Comparison of ENCODE assay signal across 9 mouse cellular contexts in the genomic region with DNA sequence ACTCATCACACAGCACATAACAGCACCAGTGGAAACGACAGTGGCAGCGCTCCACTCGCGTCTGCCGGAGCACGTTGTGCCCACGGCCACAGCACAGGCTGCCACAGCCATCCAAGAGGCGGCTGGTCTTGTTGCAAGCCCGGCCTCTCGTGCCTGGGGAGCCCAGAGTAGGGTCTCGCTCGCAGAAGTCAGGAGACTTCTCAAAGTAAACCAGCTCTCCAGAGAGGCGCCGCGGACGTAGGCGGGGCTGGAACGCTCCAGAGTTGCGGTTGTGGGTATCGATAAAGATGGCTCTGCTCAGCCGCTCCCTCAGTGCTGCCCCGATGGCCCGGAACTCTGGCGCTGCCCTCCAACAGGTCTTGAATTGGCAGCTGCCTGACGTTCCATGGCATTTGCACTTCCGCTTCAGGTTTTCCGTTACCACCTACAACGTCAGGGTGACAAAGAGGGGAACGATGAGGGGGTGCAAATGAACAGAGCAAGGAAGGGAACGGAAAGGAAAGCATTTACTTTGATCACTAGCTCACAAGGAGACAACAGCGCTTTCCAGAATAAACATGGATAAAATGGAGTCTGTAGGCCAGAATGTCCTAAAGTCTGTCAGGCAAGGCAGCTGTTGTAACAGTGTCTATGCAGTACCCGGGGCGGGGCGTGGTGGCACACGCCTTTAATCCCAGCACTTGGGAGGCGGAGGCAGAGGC. TPM values are rescaled to one million over a fixed set of nuclear protein-coding genes. Genes with fewer than 3 reads are reported as not detected.
DNase-seq lines count a peak whose midpoint lies in the region; ATAC-seq and TF ChIP-seq lines count a peak whose summit lies in the region.
"Had no signal": no experiment of that assay in that cellular context is flagged by ENCODE, and none has a peak within 500 bp of the region (broad histone marks: within the 10 kb centered on the region; RNA-seq: fewer than 3 reads in every experiment).

No protein-coding gene starts in this region.

- no peak for DNase-seq in cerebellum, adult 2 months
- no peak for DNase-seq in cerebellum, adult 18-20 months
- peak; percentile 84 for DNase-seq in MEL-GATA-1-ER (ENCODE audit: extremely low read depth, low read depth)
- DNase-seq in gonadal fat pad, adult 2 months (ENCODE audit: low read depth) = peak; percentile 26
- peak; percentile 42 for DNase-seq in liver
- DNase-seq in midbrain, postnatal 0 days (ENCODE audit: low spot score) = no peak
- DNase-seq in gastrocnemius, postnatal 14 days = no peak
- DNase-seq in layer of hippocampus, adult 18-20 months (ENCODE audit: low spot score in 2 of 2) = no peak

- no peak for ATAC-seq in midbrain, postnatal 0 days (ENCODE audit: low FRiP score)

- no peaks in the 10 kb centered on the region for H3K36me3 ChIP-seq in midbrain, postnatal 0 days (ENCODE audit: insufficient read depth, low read length)

- TF ChIP-seq POLR2A in cerebellum, adult 2 months (IDR thresholded peaks at IDR 0.05; ENCODE audit: borderline replicate concordance, insufficient read depth, low read length) = no peak

- peaks cover 5% of the 10 kb centered on the region; the same call in 1 of the 2 replicates for H3K27me3 ChIP-seq in cerebellum, adult 2 months (ENCODE audit: control insufficient read depth, insufficient read depth, low read length)
- H3K27me3 ChIP-seq in midbrain, postnatal 0 days (ENCODE audit: insufficient read depth, low read length) = peaks cover 55% of the 10 kb centered on the region
- H3K27me3 ChIP-seq: CH12.LX had no signal

- no peaks in the 10 kb centered on the region for H3K9me3 ChIP-seq in midbrain, postnatal 0 days (ENCODE audit: low read length)

- 0 out of 2 replicates have a peak overlapping the region, but pooled peaks have one; percentile 29 for H3K9ac ChIP-seq in midbrain, postnatal 0 days (replicated peaks; ENCODE audit: low read length, poor library complexity, severe bottlenecking)

- no peak overlapping the region for H3K27ac ChIP-seq in cerebellum, adult 2 months (ENCODE audit: insufficient read depth, low read length)
- no peak overlapping the region for H3K27ac ChIP-seq in midbrain, postnatal 0 days (ENCODE audit: low read depth, low read length)

- 7% methylated on average over 36 of the region's 36 CpGs for WGBS in cerebellum, adult 2 months
- WGBS in midbrain, postnatal 0 days = 3% methylated on average over 36 of the region's 36 CpGs

- peak overlapping the region; percentile 1 for H3K4me3 ChIP-seq in cerebellum, adult 2 months (replicated peaks; ENCODE audit: insufficient read depth, low read depth, low read length)
- H3K4me3 ChIP-seq in midbrain, postnatal 0 days (ENCODE audit: low read depth, low read length) = peak overlapping the region; percentile 26

- TF ChIP-seq CTCF in cerebellum, adult 2 months (IDR thresholded peaks at IDR 0.05; ENCODE audit: borderline replicate concordance, insufficient read depth, low read depth, low read length) = no peak
- TF ChIP-seq CTCF in midbrain, postnatal 0 days (IDR thresholded peaks at IDR 0.05) = no peak

- H3K4me1 ChIP-seq in cerebellum, adult 2 months (ENCODE audit: control insufficient read depth, insufficient read depth, low read length) = no peaks in the 10 kb centered on the region
- H3K4me1 ChIP-seq in midbrain, postnatal 0 days (ENCODE audit: insufficient read depth, low read length) = peaks cover 3% of the 10 kb centered on the region; the same call in 1 of the 2 replicates

- intact Hi-C loops in gastrocnemius, postnatal 14 days (cut with DNase I; ENCODE audit: low total_unique reads) = no loop called here

- H3K4me2 ChIP-seq in midbrain, postnatal 0 days (ENCODE audit: low read depth, low read length, poor library complexity, severe bottlenecking) = peak overlapping the region; percentile 49

RNA-seq across cellular contexts. Expression of a gene that starts 5.3 kb away (rescaled TPM):
- polyA plus RNA-seq in cerebellum, adult 2 months (2012; rRNA removed) = 0.15 and 0.22 TPM in 2 replicates
- polyA plus RNA-seq in gonadal fat pad, adult 2 months (2012; rRNA removed) = 2.7 and 3.7 TPM in 2 replicates
- total RNA-seq in midbrain, postnatal 0 days (2014; rRNA removed) = 0.38 and 1.5 TPM in 2 replicates
- not detected in 2 replicates for polyA plus RNA-seq in midbrain, postnatal 0 days (2015; fragmentation: Nextera tagmentation; extraction: Ambion mirVana)
- 1 to 10 TPM in 1 of 2 experiments, under 1 TPM in 1; 0.78 to 1.5 TPM for total RNA-seq in gastrocnemius, postnatal 14 days (2021)
- under 1 TPM; 0.23 to 0.64 TPM for total RNA-seq in layer of hippocampus, adult 18-20 months (2021)

RNA-seq across cellular contexts. Expression of a gene that starts 9.6 kb away (rescaled TPM):
- 202 and 210 TPM in 2 replicates for polyA plus RNA-seq in cerebellum, adult 2 months (2012; rRNA removed)
- 149 and 209 TPM in 2 replicates for polyA plus RNA-seq in gonadal fat pad, adult 2 months (2012; rRNA removed)
- 122 and 144 TPM in 2 replicates for total RNA-seq in midbrain, postnatal 0 days (2014; rRNA removed)
- 89.2 and 93.8 TPM in 2 replicates for polyA plus RNA-seq in midbrain, postnatal 0 days (2015; fragmentation: Nextera tagmentation; extraction: Ambion mirVana)
- total RNA-seq in gastrocnemius, postnatal 14 days (2021) = 10 to 100 TPM; 14.6 to 15.8 TPM
- total RNA-seq in layer of hippocampus, adult 18-20 months (2021) = 100 to 1,000 TPM; 830 to 882 TPM

RNA-seq across cellular contexts. Expression of a gene that starts 17.0 kb away (rescaled TPM):
- not detected in 2 replicates for polyA plus RNA-seq in cerebellum, adult 2 months (2012; rRNA removed)
- polyA plus RNA-seq in gonadal fat pad, adult 2 months (2012; rRNA removed) = 0.05 TPM in 1 of 2 replicates, not detected in the other
- 0.33 TPM in 2 replicates for total RNA-seq in midbrain, postnatal 0 days (2014; rRNA removed)
- polyA plus RNA-seq in midbrain, postnatal 0 days (2015; fragmentation: Nextera tagmentation; extraction: Ambion mirVana) = 0.81 and 1.1 TPM in 2 replicates
- total RNA-seq in gastrocnemius, postnatal 14 days (2021) = under 1 TPM in 1 of 2 experiments, not detected in 1; 0.10 TPM
- total RNA-seq in layer of hippocampus, adult 18-20 months (2021) = not detected
- total RNA-seq: CH12.LX had no signal

RNA-seq across cellular contexts. Expression of a gene that starts 36.6 kb away (rescaled TPM):
- polyA plus RNA-seq in cerebellum, adult 2 months (2012; rRNA removed) = 1.0 and 1.3 TPM in 2 replicates
- 0.05 and 0.11 TPM in 2 replicates for polyA plus RNA-seq in gonadal fat pad, adult 2 months (2012; rRNA removed)
- total RNA-seq in midbrain, postnatal 0 days (2014; rRNA removed) = 5.5 and 7.3 TPM in 2 replicates
- 0.51 and 0.64 TPM in 2 replicates for polyA plus RNA-seq in midbrain, postnatal 0 days (2015; fragmentation: Nextera tagmentation; extraction: Ambion mirVana)
- total RNA-seq in gastrocnemius, postnatal 14 days (2021) = 1 to 10 TPM; 1.6 to 2.7 TPM
- total RNA-seq in layer of hippocampus, adult 18-20 months (2021) = 1,000 to 10,000 TPM; 1,780 to 1,859 TPM

RNA-seq across cellular contexts. Expression of a gene that starts 44.7 kb away (rescaled TPM):
- 4.1 and 4.7 TPM in 2 replicates for polyA plus RNA-seq in cerebellum, adult 2 months (2012; rRNA removed)
- polyA plus RNA-seq in gonadal fat pad, adult 2 months (2012; rRNA removed) = 59.6 and 73.5 TPM in 2 replicates
- total RNA-seq in midbrain, postnatal 0 days (2014; rRNA removed) = 1.0 and 2.8 TPM in 2 replicates
- polyA plus RNA-seq in midbrain, postnatal 0 days (2015; fragmentation: Nextera tagmentation; extraction: Ambion mirVana) = 4.4 and 5.4 TPM in 2 replicates
- 1 to 10 TPM; 3.9 to 4.4 TPM for total RNA-seq in gastrocnemius, postnatal 14 days (2021)
- 1 to 10 TPM in 1 of 2 experiments, under 1 TPM in 1; 0.97 to 1.4 TPM for total RNA-seq in layer of hippocampus, adult 18-20 months (2021)

Comparison
In these comparisons a context has a peak if more than half of its experiments do, and no peak if none do; other contexts are left out.
1. DNase-seq: peak in MEL-GATA-1-ER (single experiment), gonadal fat pad, adult 2 months (single experiment) and liver (single experiment); none in cerebellum, adult 2 months (0 of 2), cerebellum, adult 18-20 months (0 of 2), midbrain, postnatal 0 days (single experiment), gastrocnemius, postnatal 14 days (single experiment) and layer of hippocampus, adult 18-20 months (0 of 2).